Mouse (Mus musculus): ENCODE results near the gene Gm5136. TPM values are rescaled to one million over a fixed set of nuclear protein-coding genes. Genes with fewer than 3 reads are reported as not detected.

Gene Gm5136
- not detected in 2 replicates for polyA plus RNA-seq (2015; fragmentation: Nextera tagmentation; extraction: Ambion mirVana)

DNA sequence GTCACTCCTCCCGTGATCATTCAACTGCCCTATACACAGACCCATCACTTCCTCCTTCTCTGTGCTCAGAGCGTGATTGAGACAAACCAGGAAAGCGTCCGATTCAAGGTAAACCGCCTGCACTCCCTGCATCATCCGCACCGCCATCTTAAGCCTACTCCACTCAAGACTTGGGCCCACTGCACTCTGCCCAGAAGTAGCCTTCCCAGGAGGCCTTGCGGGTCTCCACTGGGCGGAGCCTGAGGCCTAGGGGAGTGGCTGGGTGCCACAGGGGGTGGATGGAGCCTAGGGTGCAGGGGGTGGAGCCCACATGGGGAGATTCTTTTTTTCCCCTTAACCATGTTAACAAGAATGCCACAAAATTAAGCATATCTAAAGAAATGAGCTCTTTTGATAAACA, at the start of gene Gm5136:
Gene Gm5136, minus strand, starts transcription at position 215 of the 400 bp plus-strand sequence.
- no peak within 1 kb of the TSS for H3K4me2 ChIP-seq
- H3K4me3 ChIP-seq (replicated peaks), result no peak within 1 kb of the TSS
- H3K27ac ChIP-seq, result no peak within 1 kb of the TSS
- no peak within 1 kb of the TSS for H3K9ac ChIP-seq
- H3K27me3 ChIP-seq, result no peaks in the 10 kb centered on the region
- H3K4me1 ChIP-seq, result no peaks in the 10 kb centered on the region
- ATAC-seq (replicated peaks; ENCODE audit: low FRiP score), result 0 out of 2 replicates have a peak, but pooled peaks have one; percentile 12
- no peaks in the 10 kb centered on the region for H3K36me3 ChIP-seq
- no peaks in the 10 kb centered on the region for H3K9me3 ChIP-seq (replicated peaks)
- 95% methylated on average over 9 of the region's 9 CpGs for WGBS

DNA sequence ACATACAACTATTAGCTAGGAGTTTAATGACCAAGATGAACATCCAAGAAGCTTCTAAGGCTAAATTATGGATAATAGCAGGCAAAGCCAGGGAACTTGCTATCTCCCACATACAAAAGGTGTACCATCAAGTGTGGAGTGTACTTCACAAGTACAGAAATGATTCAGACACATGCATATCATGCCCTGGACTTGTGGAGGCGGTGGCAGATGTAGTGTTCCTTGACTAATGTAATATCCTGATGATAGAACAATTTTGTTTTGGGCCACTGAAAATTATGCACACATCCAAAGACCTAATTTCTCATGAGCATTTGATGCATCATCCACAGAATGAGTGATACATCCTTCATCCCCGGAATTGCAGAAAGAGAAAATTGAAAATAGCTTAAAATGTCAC, 43.8 kb upstream of the Gm5136 start:
- H3K4me3 ChIP-seq (replicated peaks), result no peak overlapping the region

DNA sequence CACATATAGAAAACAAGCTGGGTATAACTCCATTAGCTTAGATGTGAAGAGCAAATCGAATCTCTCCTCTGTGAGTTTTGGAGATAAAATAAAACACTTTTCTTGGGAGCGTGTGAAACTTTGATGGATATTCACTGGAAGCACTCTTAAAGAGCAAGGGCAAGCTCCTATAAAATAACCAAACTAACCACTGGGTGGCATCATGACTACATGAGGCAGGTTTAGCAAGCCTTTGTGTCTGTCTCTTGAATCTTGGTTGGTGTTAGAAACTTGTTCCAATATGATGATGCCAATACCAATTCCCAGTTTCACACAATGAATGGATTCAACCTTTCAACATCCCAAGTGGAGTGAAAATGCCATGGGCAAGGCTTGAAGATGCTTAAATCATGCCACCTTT, 34.0 kb upstream of the Gm5136 start:
- Histone ChIP-seq H3K9me3 (replicated peaks) (no peaks in the 10 kb centered on the region), H3K4me3 (replicated peaks) (no peak overlapping the region), H3K27ac (no peak overlapping the region), H3K36me3 (no peaks in the 10 kb centered on the region), H3K4me2 (no peak overlapping the region), H3K4me1 (no peaks in the 10 kb centered on the region), H3K9ac (no peak overlapping the region), H3K27me3 (no peaks in the 10 kb centered on the region)
- no peak for ATAC-seq (replicated peaks; ENCODE audit: low FRiP score)
- 67% methylated on average over 2 of the region's 2 CpGs for WGBS

More for the DNA sequence above, 43.8 kb upstream of the Gm5136 start:
- Histone ChIP-seq H3K9ac (no peak overlapping the region), H3K4me1 (no peaks in the 10 kb centered on the region), H3K36me3 (no peaks in the 10 kb centered on the region), H3K4me2 (no peak overlapping the region), H3K27me3 (no peaks in the 10 kb centered on the region), H3K9me3 (replicated peaks) (no peaks in the 10 kb centered on the region), H3K27ac (no peak overlapping the region)
- no peak for ATAC-seq (replicated peaks; ENCODE audit: low FRiP score)
- whole genome bisulfite sequencing, result 88% methylated on average over 2 of the region's 2 CpGs

DNA sequence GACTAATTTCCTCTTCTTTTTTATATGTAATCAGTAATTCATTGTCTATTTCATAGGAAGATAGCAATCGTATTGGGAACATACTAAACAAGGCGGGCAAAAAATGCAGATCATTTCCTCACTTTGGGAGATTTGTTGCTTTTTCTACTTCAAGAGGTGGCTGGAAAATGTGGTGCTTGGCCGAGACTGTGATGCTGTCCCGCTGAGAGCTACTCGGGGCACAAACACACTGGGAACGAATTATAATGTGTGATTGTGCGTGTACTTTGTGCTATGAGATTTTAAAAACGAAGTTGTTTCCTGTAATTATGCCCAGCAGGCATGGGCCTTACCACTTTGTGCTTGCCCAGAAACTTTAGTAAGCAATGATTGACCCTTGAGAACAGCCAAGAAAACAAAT, 29.0 kb upstream of the Gm5136 start:
- no peaks in the 10 kb centered on the region for H3K4me1 ChIP-seq
- no peak overlapping the region for H3K27ac ChIP-seq
- ATAC-seq (replicated peaks; ENCODE audit: low FRiP score), result no peak
- H3K27me3 ChIP-seq, result no peaks in the 10 kb centered on the region
- no peak overlapping the region for H3K4me3 ChIP-seq (replicated peaks)
- no peak overlapping the region for H3K9ac ChIP-seq
- no peaks in the 10 kb centered on the region for H3K9me3 ChIP-seq (replicated peaks)
- no peaks in the 10 kb centered on the region for H3K36me3 ChIP-seq
- 77% methylated on average over 8 of the region's 8 CpGs for WGBS
- H3K4me2 ChIP-seq, result no peak overlapping the region

DNA sequence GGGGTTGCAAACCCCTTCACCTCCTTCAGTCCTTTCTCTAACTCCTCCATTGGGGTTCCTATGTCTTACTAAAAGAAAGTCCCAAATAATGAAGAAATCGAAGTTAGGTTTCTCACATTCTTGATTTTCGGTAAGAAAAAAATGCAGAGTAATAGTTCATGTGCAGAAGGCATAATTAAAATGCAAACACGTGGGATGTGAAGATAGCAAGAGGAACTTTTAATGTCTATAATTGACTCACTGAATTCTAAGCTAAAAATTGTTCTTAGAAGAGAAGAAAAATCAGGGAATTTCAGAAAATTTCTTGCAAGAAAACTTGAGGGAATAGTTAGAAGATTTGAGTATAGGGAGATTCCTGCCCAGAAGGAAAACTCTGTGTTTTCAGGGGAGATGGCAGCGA, 26.4 kb upstream of the Gm5136 start:
- no peak for ATAC-seq (replicated peaks; ENCODE audit: low FRiP score)
- H3K27me3 ChIP-seq, result no peaks in the 10 kb centered on the region
- no peaks in the 10 kb centered on the region for H3K36me3 ChIP-seq
- H3K27ac ChIP-seq, result no peak overlapping the region
- no peaks in the 10 kb centered on the region for H3K4me1 ChIP-seq
- 85% methylated on average over 4 of the region's 4 CpGs for WGBS
- no peaks in the 10 kb centered on the region for H3K9me3 ChIP-seq (replicated peaks)
- no peak overlapping the region for H3K4me2 ChIP-seq
- H3K4me3 ChIP-seq (replicated peaks), result no peak overlapping the region
- no peak overlapping the region for H3K9ac ChIP-seq

DNA sequence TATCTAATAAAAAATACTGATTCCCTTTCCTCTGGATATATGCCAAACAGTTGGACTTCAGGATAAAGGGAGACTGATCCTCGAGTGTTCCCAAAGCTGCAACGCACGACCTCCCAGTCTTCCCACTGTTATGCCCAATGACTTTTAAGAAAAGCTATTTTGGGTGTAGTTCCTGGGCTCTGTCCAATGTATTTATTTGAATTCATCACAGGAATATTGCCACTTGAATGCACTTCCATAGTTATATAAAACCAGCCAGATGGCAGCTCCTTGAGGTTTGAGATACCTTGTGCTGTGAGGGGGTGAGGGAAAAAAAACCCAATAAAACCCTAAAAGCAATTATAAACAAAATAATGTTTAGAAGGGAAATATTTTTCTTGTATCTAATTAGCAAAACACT, 24.9 kb upstream of the Gm5136 start:
- H3K4me1 ChIP-seq, result no peaks in the 10 kb centered on the region
- no peak overlapping the region for H3K4me2 ChIP-seq
- H3K9ac ChIP-seq, result no peak overlapping the region
- H3K27ac ChIP-seq, result no peak overlapping the region
- ATAC-seq (replicated peaks; ENCODE audit: low FRiP score), result no peak
- 91% methylated on average over 3 of the region's 3 CpGs for WGBS
- H3K27me3 ChIP-seq, result no peaks in the 10 kb centered on the region
- H3K36me3 ChIP-seq, result no peaks in the 10 kb centered on the region
- no peaks in the 10 kb centered on the region for H3K9me3 ChIP-seq (replicated peaks)
- H3K4me3 ChIP-seq (replicated peaks), result no peak overlapping the region

DNA sequence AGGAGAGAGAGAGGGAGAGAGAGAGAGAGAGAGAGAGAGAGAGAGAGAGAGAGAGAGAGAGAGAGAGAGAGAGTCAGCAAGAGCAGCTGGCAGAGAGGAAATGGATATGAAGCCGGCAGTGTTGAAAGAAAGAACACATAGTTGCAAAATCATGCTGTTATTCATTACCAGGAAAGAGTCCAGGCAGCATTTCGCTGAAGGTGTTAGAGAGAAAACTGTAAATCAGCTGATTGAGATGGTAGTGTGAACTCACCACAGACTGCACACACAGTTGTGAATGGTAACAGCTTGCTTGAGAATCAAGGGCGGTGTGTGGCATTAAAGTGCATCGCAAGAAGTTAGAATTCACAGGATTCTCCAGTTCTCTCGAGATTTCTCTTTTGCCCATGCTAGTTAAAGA, 10.6 kb upstream of the Gm5136 start:
- Histone ChIP-seq H3K4me3 (replicated peaks) (no peak overlapping the region), H3K4me2 (no peak overlapping the region), H3K9me3 (replicated peaks) (no peaks in the 10 kb centered on the region), H3K27me3 (no peaks in the 10 kb centered on the region), H3K4me1 (no peaks in the 10 kb centered on the region), H3K36me3 (no peaks in the 10 kb centered on the region), H3K9ac (no peak overlapping the region), H3K27ac (no peak overlapping the region)
- no peak for ATAC-seq (replicated peaks; ENCODE audit: low FRiP score)
- 61% methylated on average over 5 of the region's 5 CpGs for WGBS

DNA sequence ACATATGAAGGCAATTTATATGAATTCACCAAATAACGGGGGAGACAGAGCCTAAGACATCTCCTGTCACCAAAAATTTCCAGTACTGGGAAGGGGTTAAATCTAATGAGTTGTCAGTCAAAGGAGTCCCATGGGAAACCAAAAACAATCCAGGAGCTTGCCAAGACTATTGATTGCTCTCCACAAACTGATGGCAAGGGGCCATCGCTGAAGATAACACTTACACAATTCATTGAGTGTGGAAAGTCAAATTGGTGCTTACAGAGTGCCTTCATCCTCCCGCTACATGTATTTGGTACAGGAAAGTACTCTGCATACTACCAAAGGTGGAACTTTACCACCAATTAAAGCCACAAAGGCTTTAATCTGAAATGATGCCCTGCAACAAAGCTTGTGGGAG, 5.7 kb upstream of the Gm5136 start:
- no peak overlapping the region for H3K27ac ChIP-seq
- H3K4me2 ChIP-seq, result no peak overlapping the region
- no peaks in the 10 kb centered on the region for H3K27me3 ChIP-seq
- no peaks in the 10 kb centered on the region for H3K36me3 ChIP-seq
- no peak overlapping the region for H3K4me3 ChIP-seq (replicated peaks)
- WGBS, result 93% methylated on average over 3 of the region's 3 CpGs
- no peak for ATAC-seq (replicated peaks; ENCODE audit: low FRiP score)
- H3K9me3 ChIP-seq (replicated peaks), result no peaks in the 10 kb centered on the region
- no peaks in the 10 kb centered on the region for H3K4me1 ChIP-seq
- no peak overlapping the region for H3K9ac ChIP-seq

DNA sequence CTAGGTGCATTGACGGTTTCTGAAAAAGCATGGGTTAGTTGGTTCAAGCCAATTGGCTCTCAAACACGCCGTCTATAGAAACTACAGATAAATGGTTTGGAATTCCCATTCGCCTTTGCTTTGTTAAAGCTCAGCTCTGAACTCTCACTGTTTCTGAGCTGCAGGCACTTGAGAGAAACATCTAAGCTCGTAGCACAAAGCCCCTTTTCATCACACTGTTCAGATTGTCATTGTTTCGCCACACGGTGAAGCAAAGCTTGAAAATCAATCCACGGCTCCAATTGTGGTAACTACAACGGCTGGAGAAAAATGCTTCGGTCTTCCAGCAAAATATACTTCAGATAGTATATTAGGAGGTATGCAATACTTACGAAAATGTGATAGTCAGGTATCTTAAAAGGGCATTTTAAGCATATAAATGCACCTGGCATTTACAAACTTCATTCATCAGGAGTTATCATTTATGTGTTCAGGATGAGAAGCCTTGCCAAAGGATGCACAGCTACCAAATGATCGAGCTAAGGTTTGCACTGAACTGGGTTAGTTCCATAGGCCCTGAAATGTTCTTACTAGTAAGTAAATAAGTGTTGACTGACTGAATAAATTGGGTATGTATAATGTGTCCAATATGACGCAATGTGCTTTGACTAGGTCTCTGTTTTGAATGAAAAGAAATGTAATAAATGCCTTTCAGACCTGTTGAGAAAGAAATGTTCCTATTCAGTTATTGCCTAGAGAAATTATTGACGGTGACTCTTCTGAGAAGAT, 1.6 kb upstream of the Gm5136 start:
- Histone ChIP-seq H3K9me3 (replicated peaks) (no peaks in the 10 kb centered on the region), H3K36me3 (no peaks in the 10 kb centered on the region), H3K27ac (no peak overlapping the region), H3K9ac (no peak overlapping the region), H3K27me3 (no peaks in the 10 kb centered on the region), H3K4me3 (replicated peaks) (no peak overlapping the region), H3K4me2 (no peak overlapping the region), H3K4me1 (no peaks in the 10 kb centered on the region)
- WGBS, result 88% methylated on average over 14 of the region's 14 CpGs
- no peak for ATAC-seq (replicated peaks; ENCODE audit: low FRiP score)

DNA sequence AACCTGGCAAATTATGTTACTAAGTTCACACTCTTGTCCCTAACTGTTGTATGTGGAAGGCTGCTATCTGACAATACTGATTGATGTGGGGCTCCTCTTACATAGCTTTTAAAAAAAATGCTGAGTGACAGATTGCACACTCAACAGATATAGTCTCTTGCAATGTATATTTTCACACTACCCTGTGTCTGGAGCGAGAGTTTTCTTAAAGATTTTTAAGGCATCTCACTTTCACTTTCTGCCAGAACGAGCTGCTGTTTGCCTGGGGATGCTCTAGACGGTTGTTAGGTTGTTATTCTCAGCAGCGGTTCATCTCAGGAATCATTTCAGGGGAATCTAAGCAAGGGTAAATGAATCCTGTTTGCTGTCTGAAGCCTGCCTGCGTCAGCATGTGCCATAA, 2.9 kb downstream of the Gm5136 start:
- Histone ChIP-seq H3K4me1 (no peaks in the 10 kb centered on the region), H3K27me3 (no peaks in the 10 kb centered on the region), H3K9ac (no peak overlapping the region), H3K4me3 (replicated peaks) (no peak overlapping the region), H3K4me2 (no peak overlapping the region), H3K9me3 (replicated peaks) (no peaks in the 10 kb centered on the region), H3K27ac (no peak overlapping the region), H3K36me3 (no peaks in the 10 kb centered on the region)
- 60% methylated on average over 5 of the region's 5 CpGs for WGBS
- no peak for ATAC-seq (replicated peaks; ENCODE audit: low FRiP score)

DNA sequence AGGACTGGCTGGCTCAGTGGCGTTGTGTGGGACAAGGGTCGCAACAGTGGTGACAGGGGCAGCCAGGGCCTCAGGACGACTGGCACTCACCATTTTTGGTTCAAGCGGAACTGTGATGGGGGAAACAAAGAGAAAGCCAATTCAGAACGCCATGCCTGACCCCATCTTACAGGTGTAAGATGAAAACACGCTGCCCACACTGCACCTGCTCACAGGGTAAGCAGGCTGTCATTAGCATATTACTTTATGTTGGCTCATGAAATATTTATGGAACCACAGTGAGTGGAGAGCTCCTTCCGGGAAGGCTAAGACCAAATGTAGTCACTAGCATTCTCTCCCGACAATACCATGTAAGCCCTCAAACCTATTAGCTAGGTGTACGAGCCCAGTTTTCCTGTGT, 9.0 kb downstream of the Gm5136 start:
- Histone ChIP-seq H3K4me3 (replicated peaks) (no peak overlapping the region), H3K27ac (no peak overlapping the region), H3K9me3 (replicated peaks) (no peaks in the 10 kb centered on the region), H3K27me3 (no peaks in the 10 kb centered on the region), H3K9ac (no peak overlapping the region), H3K4me1 (no peaks in the 10 kb centered on the region), H3K36me3 (no peaks in the 10 kb centered on the region), H3K4me2 (no peak overlapping the region)
- no peak for ATAC-seq (replicated peaks; ENCODE audit: low FRiP score)
- 72% methylated on average over 9 of the region's 9 CpGs for WGBS

DNA sequence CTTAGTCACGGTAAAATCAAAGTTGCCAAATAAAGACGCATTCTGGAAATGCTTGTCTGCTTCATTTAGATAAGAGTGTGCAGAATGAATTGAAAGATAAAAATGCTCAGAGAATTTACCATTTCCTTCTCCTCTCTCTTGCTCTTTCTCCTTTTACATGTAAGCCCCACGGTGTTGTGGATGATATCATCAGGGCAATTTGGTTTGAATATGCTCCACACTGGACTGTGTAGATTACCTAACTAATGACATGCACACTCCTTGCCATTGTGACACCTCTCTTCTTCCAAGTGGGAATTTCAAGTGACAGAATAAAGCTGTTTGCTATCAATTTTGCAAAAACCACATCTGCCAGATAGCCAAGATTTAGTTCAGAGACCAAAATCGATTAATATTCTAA, 13.3 kb downstream of the Gm5136 start:
- H3K27ac ChIP-seq, result no peak overlapping the region
- H3K4me3 ChIP-seq (replicated peaks), result no peak overlapping the region
- no peaks in the 10 kb centered on the region for H3K27me3 ChIP-seq
- no peaks in the 10 kb centered on the region for H3K4me1 ChIP-seq
- no peak overlapping the region for H3K9ac ChIP-seq
- ATAC-seq (replicated peaks; ENCODE audit: low FRiP score), result no peak
- no peaks in the 10 kb centered on the region for H3K9me3 ChIP-seq (replicated peaks)
- H3K36me3 ChIP-seq, result no peaks in the 10 kb centered on the region
- 66% methylated on average over 4 of the region's 4 CpGs for WGBS
- H3K4me2 ChIP-seq, result no peak overlapping the region

Measured in kidney, embryonic 15.5 days (tissue).